Mouse (Mus musculus) skeletal muscle tissue, adult 2 months (tissue): ENCODE measurements around the gene Gpm6b.

Experiments
- DNase-seq: peaks from one replicate; pipeline ENCODE4 v3.0.0-alpha.2; 2012; ENCODE audit warnings: low read depth, low spot score

Gene Gpm6b

DNA sequence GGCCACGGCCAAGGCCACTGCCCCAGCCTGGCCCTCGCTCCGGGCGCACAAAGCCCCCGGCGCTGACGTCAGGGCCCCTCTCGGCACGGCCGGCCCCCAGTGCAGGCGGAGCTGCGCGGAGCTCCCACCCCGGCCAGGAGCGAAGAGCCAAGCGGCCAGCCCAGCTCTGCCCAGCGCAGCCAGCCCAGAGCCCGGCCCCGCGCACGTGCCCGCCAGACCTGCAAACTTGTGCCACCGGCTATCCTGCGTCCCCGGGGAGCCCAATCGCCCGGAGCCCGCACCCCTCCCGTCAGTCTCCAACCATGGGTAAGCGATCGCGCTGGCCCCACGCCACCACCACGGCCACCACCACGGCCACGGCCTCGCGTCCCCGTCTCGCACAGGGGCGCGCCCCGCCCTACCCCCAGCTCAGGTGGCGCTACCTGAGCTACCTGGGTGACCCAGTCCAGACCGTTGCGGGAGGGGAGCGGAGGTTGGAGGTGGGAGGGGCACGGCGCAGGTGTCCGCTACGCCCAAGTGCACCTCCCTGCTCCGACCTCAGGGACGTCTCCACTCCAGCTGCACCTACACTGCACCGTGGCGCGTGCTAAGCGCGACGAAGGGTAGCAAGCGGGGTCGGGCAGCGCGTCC, at the start of gene Gpm6b:
Gene Gpm6b (plus strand): TSS at position 81 of the 630 bp plus-strand sequence.
- no peak for DNase-seq

DNA sequence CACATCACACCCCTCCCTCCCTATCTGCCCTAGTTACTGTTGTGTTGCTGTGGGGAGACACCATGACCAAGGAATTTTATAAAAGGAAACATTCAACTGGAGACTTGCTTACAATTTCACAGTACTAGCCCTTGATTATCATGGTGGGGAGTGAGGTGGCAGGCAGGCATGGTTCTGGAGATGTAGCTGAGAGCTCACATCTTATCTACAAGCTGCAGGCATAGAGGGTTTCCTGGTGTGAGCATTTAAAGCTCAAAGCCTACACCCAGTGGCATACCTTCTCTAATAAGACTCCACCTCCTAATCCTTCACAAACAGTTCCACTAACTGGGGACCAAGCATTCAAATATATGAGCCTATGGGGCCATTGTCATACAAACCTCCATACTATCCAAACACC, 42.4 kb upstream of the Gpm6b start:
- no peak for DNase-seq

DNA sequence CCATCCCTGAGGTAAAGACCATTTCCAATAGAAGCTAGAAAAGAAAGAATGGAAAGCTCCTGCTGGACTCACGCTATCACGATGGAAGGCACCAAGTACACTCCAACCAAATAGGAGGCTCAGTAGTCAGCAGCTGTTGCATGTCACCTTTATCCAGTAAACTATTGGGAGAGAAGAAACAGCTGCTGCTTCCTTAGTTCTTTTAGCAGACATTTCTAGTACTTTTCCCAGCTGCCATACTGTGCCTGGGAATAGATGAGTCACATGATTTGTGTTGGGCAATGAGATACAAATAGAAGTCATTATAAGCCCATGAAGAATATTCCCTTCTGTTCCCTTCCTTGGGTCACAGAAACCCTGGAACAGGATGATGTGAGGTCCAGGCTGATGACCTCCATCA, 40.4 kb upstream of the Gpm6b start:
- DNase-seq, result no peak

DNA sequence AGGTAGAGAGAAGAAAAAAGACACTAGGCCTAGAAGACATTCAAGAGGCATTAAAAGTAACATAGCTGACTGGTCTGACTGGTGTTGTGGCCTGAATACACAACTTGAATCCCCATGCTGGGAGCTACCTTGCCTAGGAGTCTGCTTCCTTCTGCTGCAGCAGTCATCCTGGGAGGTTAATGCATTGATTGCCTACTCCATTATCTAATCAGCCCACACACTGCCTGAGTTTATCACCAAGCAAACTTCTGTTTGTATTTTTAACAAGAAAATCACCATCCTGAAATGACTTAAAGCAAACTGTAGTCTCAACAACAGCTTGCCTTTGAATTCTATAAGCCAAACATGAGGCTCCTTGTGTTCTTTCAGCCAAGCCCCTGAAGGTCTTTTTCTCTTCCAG, 38.9 kb upstream of the Gpm6b start:
- no peak for DNase-seq

GRCm38 (mm10) chrX:166214576-166214975, 24.1 kb upstream of the Gpm6b start:
- no peak for DNase-seq

- DNase-seq, result no peak
Measured at GRCm38 (mm10) chrX:166216248-166216647, 22.5 kb upstream of the Gpm6b start.

GRCm38 (mm10) chrX:166216720-166217119, 22.0 kb upstream of the Gpm6b start:
- DNase-seq, result no peak

DNA sequence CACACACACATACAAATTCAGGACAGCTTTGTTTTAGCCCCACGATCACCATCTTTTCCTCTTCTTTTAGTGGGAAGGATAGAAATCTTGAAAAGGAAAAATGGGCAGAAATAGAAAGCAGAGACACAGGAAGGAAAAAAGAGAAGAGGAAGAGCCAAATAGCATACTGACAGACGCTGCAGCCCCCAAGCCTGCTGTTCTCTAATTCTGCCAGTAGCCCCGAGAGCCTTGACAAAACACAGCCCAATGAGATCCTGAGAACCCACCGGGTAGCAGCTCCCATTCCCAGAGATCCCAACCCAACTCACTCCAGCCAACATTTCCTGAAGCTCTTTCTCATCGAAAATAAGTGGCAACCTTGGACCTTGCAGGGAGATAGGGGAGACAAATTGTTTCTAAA, 19.4 kb upstream of the Gpm6b start:
- DNase-seq, result no peak

DNA sequence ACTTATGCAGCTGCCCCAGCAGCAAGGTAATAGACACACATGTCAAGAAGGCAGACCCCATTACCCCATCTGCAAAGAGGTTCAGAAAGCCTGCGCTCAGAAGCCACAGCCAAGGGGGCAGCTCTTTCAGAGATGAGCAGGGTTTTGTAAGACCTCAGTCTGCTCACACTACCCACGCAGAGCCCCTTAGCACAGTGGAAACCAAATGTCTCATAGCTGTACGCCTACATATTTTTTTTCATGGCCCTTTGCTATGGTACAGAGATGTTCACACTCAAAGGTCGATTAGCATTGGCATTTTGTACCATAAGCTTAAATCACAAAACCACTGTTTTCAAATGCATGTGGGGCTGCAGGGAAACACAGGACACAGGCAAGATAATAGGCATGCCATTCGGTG, 11.9 kb upstream of the Gpm6b start:
- no peak for DNase-seq

- no peak for DNase-seq
Measured at GRCm38 (mm10) chrX:166229750-166230149, 9.0 kb upstream of the Gpm6b start.

GRCm38 (mm10) chrX:166230515-166231267, 8.0 kb upstream of the Gpm6b start:
- DNase-seq, result no peak

DNA sequence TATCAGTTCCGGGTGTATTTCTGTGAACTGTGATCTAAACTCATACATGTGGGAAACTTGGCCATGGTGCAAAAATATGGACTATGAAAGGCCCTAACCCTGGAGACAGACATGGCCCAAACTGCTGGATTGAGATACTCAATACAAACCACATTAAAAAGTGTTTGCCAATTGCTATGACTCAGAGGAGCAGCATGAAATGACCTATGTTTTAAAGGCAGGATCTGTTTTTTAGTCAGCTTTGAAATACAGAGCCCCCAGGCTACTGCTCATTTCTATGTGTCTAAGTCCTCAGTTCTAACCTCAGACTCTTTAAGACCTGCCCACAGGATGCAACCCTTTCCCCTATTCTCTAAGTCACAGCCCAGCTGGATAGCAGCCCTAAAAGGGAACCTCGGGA, 2.6 kb upstream of the Gpm6b start:
- no peak for DNase-seq

GRCm38 (mm10) chrX:166239520-166239919, 809 bp downstream of the Gpm6b start:
- no peak for DNase-seq

- DNase-seq, result no peak
Measured at GRCm38 (mm10) chrX:166240751-166241150, 2.0 kb downstream of the Gpm6b start.

DNA sequence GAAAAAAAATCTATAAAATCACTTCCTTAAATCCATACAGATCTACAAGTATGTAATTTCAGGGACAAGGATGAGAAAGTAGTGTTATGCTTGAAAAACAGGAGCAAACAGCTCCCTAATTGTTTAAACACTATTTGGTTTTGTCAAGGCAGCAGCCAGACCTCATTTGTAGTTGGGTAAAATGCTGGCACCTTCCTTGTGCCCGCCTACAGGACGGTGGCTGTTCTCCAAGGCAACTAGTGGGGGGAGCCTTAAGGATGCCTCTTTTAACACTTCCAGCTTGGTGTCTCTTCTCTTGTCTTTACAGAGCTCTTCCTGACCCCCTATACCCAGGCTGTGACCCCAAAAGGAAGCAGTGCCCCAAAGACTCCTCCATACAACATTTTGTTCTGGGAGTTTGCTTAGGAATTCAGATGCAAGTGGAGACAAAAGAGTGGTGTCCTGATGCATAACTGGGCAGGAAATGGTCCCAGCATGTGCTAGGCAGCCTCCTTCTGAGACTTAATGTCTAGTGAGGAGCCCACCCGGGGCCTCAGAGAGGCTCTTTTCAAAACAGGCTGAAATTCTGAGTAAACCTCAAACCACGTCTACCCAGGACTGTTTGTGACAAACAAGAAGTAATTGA, 4.7 kb downstream of the Gpm6b start:
- no peak for DNase-seq

DNA sequence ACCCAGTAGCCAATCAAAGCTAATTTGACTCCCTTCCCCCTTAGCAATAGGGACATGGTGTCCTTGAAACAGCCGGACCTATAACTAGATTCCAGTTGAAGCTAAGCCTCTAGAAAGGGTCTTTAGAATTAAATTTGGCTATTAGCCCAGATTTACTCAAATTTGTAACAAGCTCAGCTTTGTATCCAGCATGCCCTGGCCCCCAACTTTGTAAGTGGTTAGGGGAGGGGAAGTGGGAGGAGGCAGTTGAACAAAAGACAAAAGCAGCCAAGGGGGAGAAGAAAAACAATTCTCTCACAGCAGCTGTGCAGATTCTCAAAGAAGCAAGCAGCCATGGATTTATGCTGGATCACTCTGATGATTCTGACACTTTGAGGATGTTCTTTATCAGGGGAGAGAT, 32.8 kb downstream of the Gpm6b start:
- no peak for DNase-seq

- DNase-seq, result no peak
Measured at GRCm38 (mm10) chrX:166272646-166273045, 33.9 kb downstream of the Gpm6b start.

- DNase-seq, result peak; percentile 9
Measured at GRCm38 (mm10) chrX:166279861-166280260, 41.1 kb downstream of the Gpm6b start.

GRCm38 (mm10) chrX:166286760-166287483, 48.2 kb downstream of the Gpm6b start:
- DNase-seq, result no peak

- no peak for DNase-seq
Measured at GRCm38 (mm10) chrX:166291266-166291665, 52.6 kb downstream of the Gpm6b start.

DNA sequence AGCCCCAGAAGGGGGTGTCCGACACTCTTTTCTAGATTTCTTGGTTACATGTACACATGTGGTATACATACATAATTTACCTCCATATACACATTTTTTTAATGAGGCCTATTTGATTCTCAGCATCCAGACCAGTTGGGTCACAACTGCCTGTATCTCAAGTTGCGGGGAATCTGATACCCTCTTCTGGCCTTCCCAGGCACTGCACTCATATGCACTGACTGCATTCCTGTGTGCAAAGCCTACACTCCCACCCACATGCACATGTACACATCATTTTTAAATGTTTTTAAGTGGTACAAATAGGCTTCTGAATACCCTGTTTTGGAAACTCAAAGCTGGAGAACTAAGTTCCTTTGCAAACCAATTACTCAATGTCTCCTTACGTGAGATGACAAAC, 54.8 kb downstream of the Gpm6b start:
- no peak for DNase-seq

DNA sequence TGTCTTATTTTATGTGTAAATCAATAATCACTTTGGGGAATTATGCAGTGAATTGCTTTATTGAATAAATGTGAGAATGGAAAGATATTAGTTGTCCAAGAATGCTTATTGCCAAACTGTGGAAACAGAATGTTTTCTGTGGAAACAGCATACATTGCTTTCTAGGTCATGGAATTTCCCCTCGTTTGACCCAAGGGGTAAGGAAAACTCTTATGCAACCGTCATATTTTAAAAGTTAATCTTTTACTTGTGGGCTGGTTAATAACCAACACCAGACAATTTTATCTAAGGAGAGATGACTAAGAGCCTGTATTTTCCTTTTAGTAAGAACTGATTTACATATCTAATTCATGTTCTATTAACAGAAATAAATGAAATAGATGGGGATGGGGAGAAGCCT, 64.1 kb downstream of the Gpm6b start:
- DNase-seq, result no peak
